In the genomic region with DNA sequence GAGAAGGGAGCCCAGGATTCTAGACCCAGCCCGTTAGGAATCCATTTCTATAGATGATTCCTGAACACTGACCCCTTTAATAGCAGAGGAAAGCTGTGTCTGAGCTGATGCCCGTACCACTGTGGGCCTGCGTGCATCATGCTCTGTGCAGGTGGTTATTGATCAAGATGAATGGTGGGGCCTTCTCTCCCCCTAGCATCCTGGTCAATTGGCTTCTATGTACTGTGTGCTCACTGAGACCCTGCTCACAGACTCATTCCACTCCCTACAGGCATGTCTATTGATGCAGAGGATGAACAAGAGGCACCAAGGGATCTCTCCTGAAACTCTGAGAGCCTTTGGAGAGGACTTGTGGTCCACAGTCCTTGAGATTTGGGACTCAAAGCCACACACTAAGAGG, we compare ENCODE assay signal across 19 mouse cellular contexts.
DNase-seq lines count a peak whose midpoint lies in the region; ATAC-seq and TF ChIP-seq lines count a peak whose summit lies in the region.
"Had no signal": no experiment of that assay in that cellular context is flagged by ENCODE, and none has a peak within 500 bp of the region (broad histone marks: within the 10 kb centered on the region; RNA-seq: fewer than 3 reads in every experiment).

No protein-coding gene starts in this region.

- no peak for TF ChIP-seq CTCF in cerebellum, adult 2 months (IDR thresholded peaks at IDR 0.05; ENCODE audit: borderline replicate concordance, insufficient read depth, low read depth, low read length)

- peak overlapping the region; percentile 94 for H3K27ac ChIP-seq in cerebellum, adult 2 months (ENCODE audit: insufficient read depth, low read length)
- peak overlapping the region; percentile 48; the same call in 1 of the 2 replicates for H3K27ac ChIP-seq in forebrain, embryonic 10.5 days
- H3K27ac ChIP-seq in forebrain, embryonic 11.5 days (ENCODE audit: low read depth, low read length): no peak overlapping the region

- H3K4me1 ChIP-seq in cerebellum, adult 2 months (ENCODE audit: control insufficient read depth, insufficient read depth, low read length): peaks cover 49% of the 10 kb centered on the region
- peaks cover 12% of the 10 kb centered on the region for H3K4me1 ChIP-seq in forebrain, embryonic 10.5 days
- H3K4me1 ChIP-seq in forebrain, embryonic 11.5 days (replicated peaks; ENCODE audit: control insufficient read depth, insufficient read depth, low read length): no peaks in the 10 kb centered on the region

- DNase-seq in cerebellum, adult 2 months: no peak
- DNase-seq in cerebellum, postnatal 4 days (ENCODE audit: low spot score in 2 of 2): no peak
- peak; percentile 53 for DNase-seq in cerebellum, adult 9-10 months
- DNase-seq in cerebellum, adult 11 months: no peak
- DNase-seq in forebrain, embryonic 10.5 days (ENCODE audit: extremely low spot score, low spot score): no peak
- no peak for DNase-seq in forebrain, embryonic 11.5 days (ENCODE audit: low spot score)
- DNase-seq in heart, adult 11 months: peak; percentile 66
- no peak for DNase-seq in heart, adult 8-10 months (ENCODE audit: low spot score)
- DNase-seq: adrenal gland, adult 2 months; adrenal gland, adult 8-10 months; adrenal gland, postnatal 10 days; adrenal gland, postnatal 14 days; adrenal gland, postnatal 25 days; adrenal gland, postnatal 36 days; B cell, adult 2 months had no signal

- H3K27me3 ChIP-seq in cerebellum, adult 2 months (ENCODE audit: control insufficient read depth, insufficient read depth, low read length): no peaks in the 10 kb centered on the region
- H3K27me3 ChIP-seq in forebrain, embryonic 10.5 days (ENCODE audit: poor library complexity, severe bottlenecking): no peaks in the 10 kb centered on the region
- no peaks in the 10 kb centered on the region for H3K27me3 ChIP-seq in forebrain, embryonic 11.5 days (ENCODE audit: control insufficient read depth, insufficient read depth, low read length)
- H3K27me3 ChIP-seq: Patski had no signal

- 92% methylated on average over 3 of the region's 3 CpGs for WGBS in cerebellum, adult 2 months
- 86% methylated on average over 3 of the region's 3 CpGs for WGBS in forebrain, embryonic 10.5 days
- 88% methylated on average over 3 of the region's 3 CpGs for WGBS in forebrain, embryonic 11.5 days

- no peaks in the 10 kb centered on the region for H3K36me3 ChIP-seq in forebrain, embryonic 10.5 days (replicated peaks)
- no peaks in the 10 kb centered on the region for H3K36me3 ChIP-seq in forebrain, embryonic 11.5 days (ENCODE audit: control insufficient read depth, insufficient read depth, low read length)
- H3K36me3 ChIP-seq: G1E had no signal

- no peak for ATAC-seq in forebrain, embryonic 11.5 days (replicated peaks; ENCODE audit: low FRiP score)
- ATAC-seq: activated CD4-positive, CD25-positive, alpha-beta regulatory T cell, adult 4 months; CD4-positive, CD25-positive, alpha-beta regulatory T cell, adult 4 months; Patski had no signal

- H3K4me2 ChIP-seq in forebrain, embryonic 11.5 days (ENCODE audit: low read depth, low read length, severe bottlenecking): no peak overlapping the region

- no peak overlapping the region for H3K4me3 ChIP-seq in cerebellum, adult 2 months (replicated peaks; ENCODE audit: insufficient read depth, low read depth, low read length)
- no peak overlapping the region for H3K4me3 ChIP-seq in forebrain, embryonic 10.5 days
- no peak overlapping the region for H3K4me3 ChIP-seq in forebrain, embryonic 11.5 days (ENCODE audit: low read depth, low read length)

- no peak overlapping the region for H3K9ac ChIP-seq in forebrain, embryonic 11.5 days (ENCODE audit: low read length)

- no peak for TF ChIP-seq POLR2A in cerebellum, adult 2 months (IDR thresholded peaks at IDR 0.05; ENCODE audit: borderline replicate concordance, insufficient read depth, low read length)

- peaks cover 5% of the 10 kb centered on the region; the same call in 1 of the 2 replicates for H3K9me3 ChIP-seq in forebrain, embryonic 10.5 days
- H3K9me3 ChIP-seq in forebrain, embryonic 11.5 days (ENCODE audit: control insufficient read depth, low read length): no peaks in the 10 kb centered on the region

Comparison
In these comparisons a context has a peak if more than half of its experiments do, and no peak if none do; other contexts are left out.
1. DNase-seq: peak in cerebellum, adult 9-10 months (single experiment) and heart, adult 11 months (single experiment); none in cerebellum, adult 2 months (0 of 2), cerebellum, postnatal 4 days (0 of 2), cerebellum, adult 11 months (single experiment), forebrain, embryonic 10.5 days (single experiment), forebrain, embryonic 11.5 days (single experiment) and heart, adult 8-10 months (single experiment).